Mouse (Mus musculus): ENCODE results near the gene Rpl36a.
A peak's percentile ranks its signal among the peaks of the same experiment; 100 is the strongest.
"Not testable (repeated sequence)": the region's sequence is repeated elsewhere in the genome, so short reads cannot be mapped to it uniquely, and the experiment has no call there.

Rpl36a gene

DNA sequence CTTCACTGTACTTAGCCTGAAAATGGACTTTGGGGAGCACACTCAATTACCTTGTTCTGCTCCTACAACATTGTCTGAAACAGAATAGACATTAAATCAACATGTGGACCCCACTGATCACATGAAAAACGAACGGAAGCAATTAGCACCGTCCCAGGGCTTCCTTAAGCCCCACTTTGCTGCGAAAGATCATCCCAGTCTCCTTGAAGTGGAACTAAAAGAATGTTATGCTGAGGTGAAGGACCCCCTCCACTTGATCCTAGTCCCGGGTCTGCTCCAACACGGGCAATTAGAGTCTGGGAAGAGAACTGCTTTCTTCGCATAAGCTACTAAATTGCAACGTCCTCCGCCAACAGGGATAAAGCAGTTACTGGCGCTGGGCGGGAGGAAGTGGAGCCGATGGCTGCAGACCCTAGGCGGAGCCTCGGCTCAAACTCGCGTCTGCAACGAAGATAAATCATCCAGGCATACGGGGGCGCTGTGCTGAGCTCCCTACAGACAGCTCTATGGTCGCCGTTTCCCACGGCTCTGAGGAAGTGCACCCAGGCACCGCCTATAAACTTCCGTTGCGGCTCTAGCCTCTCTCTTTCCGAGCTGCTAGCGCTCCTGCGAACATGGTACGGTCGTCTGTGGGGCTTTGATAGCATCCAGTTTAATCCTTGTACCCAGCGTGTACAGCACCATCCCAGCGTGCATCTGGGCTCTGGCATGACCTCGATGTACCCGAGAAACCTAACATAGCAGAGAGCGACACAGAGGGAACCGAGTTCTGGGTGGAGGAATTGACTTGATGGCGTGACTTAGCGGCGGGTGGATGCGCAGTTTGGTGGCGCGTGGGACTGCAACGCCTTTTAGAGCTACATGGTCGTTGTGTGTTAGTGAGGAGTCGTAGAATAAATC lies at the start of gene Rpl36a:
TSS of gene Rpl36a (plus strand) at position 552 of the 900 bp plus-strand sequence.
- peak; percentile 96 for DNase-seq

DNA sequence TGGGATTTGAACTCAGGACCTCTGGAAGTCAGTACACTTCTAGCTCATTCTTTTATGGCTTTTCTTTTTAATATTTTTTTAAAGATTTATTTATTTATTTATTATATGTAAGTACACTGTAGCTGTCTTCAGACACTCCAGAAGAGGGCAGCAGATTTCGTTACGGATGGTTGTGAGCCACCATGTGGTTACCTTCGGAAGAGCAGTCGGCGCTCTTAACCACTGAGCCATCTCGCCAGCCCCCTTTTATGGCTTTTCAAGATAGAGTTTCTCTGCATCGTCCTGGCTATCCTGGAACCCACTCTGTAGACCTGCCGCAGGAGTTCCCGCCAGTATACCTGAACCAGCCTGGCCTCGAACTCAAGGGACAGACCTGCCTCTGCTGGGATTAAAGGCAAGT lies 45.7 kb upstream of the Rpl36a start:
- DNase-seq: not testable (repeated sequence)

DNA sequence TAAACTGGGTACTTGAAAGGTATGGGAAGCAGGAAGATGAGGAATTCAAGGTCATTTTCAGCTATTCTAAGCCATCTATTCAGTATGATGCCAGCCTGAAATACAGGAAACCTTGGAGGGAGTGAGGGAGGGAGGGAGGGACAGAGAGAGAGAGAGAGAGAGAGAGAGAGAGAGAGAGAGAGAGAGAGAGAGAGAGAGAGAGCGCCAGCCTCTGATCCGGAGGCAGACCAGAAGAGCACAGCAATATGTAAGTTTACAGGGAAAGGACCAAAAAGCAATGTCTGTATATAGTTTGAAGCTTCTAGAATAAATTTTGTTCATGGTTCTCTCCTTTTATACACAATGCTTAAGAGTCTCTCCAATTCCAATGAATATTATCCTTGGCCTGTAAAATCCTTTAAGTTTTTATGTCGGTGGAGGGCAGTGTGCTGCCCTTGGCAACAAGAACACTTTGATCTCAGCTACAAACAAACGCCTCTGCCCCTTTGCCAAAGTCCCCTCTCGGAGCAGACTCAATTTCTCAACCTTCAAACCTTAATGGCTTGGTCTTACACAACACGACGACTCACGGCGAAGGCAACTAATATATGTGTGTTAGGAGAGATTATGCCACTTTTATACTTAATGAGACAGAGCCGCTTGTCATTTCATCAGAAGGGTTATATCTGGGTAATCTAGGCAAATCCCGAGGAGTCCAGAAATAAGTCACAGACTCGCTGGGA lies 44.9 kb upstream of the Rpl36a start:
- DNase-seq: peak; percentile 26

DNA sequence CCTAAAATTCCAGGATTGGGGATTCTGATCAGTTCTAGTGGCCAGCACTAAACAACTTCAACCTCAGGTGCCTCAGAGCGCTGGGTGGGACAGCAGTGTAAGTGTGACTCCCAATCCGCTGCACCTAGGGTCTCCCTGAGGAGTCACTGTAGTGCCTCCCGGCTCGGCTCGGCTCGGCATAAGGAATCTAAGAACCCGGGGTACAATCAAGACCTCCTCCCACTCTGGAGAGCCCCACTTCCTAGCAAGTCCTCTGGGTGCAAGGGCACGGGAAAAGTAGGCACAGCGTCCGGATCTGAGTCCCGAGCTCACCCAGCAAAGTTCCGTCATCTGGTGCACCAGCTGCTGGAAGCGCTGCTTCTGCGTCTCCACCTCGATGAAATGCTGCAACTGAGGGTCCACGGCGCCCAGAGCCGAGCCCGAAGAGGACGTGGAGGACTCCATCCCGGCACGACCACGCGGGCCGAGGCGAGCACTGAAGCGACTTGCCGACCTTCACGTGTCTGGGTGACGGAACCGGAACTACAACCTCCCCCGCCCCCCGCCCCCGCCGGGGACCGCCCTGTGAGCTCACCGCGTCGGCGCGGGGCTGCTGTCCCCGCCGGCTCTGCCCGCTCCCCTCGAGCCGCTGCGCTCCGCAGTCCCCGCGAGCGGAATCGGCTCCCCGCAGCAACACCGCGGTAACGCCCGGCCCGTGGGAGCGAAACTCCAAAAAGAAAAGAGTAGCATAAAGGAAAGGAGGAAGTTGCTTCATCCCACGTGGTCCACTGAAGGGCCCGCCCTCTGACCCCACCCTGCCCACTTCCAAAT lies 44.1 kb upstream of the Rpl36a start, which contains the start of gene Timm8a1:
TSS of gene Timm8a1 (minus strand) at position 721 of the 810 bp plus-strand sequence.
- peak; percentile 76 for DNase-seq

DNA sequence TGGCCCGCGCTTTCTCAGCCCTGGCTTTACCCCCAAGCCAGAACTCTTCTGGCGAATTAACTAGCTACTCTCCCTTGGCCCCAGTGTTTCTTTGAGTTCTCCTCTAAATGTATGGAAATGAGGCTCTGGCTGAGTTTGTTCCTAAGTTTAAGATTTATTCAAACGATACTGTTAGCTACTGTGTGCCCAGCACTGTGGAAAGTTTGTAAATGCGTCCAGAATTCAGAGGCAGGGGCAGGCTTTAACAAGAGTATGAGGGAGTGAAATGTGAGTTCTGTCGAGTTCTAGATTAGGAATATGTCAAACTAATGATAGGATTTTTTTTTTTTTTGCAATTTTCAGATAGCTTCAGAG lies 43.5 kb upstream of the Rpl36a start:
- no peak for DNase-seq

DNA sequence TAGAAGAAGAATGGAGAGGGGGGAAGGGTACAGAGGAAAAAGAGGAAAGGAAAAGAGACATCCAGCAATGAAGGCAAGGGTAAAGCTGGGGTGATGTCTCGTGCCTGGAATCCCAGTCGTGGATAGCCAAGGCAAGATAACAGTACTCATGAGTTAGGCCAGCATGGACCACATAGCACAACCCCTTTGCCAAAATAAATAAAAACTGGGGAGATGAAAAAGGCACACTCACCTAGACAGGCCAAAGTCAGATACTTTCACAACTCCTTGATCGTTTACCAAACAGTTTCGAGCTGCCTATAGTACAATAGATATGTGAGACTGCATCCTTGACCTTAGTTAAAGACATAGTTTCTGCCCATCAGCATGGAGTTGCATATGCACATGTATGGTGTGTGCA lies 38.1 kb upstream of the Rpl36a start:
- no peak for DNase-seq

DNA sequence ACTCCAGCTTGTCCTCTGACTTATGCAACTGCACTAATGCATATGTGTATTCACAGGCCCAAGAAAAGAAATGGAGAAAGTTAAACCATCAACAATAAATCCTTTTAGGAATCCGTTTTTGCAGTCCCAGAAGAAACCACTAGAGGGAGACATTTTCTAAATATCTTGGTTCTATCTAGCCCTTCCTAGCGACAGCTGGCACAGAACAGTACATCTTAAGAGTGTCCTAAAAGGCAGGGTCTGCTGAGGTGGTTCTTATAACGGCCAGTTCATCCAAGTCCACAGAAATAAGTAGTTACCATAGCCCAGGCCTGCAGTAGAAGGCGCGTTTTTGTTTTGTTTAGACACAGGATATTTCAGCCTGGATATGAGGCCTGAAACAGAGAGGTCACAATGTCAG lies 34.6 kb upstream of the Rpl36a start:
- peak; percentile 75 for DNase-seq

DNA sequence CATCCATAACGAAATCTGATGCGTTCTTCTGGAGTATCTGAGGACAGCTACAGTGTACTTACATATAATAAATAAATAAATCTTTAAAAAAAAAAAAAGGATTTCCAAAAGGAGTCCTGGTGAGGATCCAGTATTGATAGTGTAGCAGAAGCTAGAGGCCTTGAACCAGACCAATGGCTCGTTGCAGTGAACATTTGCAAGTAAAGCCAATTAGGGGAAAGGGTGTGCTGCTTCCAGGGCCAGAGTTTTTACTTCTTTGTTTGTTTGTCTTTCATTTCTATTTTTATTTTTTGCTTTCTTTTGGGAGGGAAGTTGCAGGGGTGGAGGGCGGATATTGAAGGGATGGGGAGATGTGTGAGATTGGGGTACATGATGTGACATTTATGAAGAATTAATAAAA lies 32.1 kb upstream of the Rpl36a start:
- no peak for DNase-seq

DNA sequence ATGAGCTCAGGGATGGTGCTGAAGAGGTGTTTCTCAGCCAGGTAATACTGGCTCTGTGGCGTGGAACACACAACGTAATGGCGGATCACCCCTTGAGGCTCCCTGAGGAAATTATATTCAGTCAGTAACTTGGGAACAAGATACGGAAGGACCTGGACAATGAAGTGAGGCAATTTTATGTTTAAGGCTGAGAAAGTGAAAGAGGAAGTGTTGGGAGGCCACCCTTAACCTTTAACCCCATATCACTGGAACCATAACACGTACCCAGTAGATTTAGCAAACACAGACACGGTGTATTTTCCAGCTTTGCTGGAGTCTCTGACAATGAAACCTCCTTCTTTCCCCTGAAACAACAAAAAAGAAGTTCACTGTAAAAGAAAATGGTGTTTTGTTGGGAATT lies 31.0 kb upstream of the Rpl36a start:
- no peak for DNase-seq

DNA sequence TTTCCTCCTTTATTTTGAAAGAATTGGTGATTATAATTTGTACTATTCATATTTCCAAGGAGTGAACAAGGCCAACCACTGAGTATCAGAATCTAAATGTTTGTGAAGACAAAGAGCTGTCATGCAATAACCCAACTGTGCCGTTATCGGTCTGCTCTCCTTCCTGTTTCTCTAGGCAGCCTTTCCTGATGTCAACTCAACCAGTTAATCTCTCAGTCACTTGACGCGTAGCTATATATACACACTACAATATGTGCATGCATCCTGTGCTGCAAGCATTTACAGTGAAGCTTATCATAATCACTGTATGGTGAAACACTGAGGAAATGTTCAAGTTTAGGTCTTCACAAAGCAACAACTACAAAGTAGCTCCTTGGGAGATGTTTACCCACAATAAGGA lies 21.1 kb upstream of the Rpl36a start:
- no peak for DNase-seq

DNA sequence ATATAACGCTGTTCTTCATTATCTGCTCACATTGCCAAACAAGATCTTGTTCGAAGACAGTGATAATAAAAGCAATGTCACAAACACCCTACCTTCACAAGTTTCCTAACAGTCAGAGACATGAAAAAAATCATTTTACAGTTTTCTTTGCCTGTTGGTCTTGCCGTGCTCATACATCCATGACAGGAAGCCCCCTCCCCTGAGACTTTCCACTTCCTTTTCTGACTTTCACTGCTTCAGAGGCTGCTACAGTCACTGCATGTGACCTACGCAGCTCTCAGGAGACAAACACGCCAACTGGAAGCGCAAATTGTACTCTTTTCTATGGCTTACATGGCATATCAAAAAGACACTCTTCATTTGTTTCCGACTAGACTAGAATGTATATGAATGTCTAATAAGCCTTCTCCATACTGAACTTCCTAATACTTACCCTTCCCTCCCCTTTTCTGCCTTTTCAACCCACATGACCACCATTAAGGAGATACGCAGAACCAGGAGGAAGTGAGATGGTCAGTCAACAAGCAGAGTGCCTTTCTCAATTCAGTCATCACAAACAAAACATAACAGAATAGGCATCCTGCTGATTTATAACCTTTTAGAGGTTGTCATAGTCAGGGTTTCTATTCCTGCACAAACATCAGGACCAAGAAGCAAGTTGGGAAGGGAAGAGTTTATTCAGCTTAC lies 18.8 kb upstream of the Rpl36a start:
- DNase-seq: no peak

DNA sequence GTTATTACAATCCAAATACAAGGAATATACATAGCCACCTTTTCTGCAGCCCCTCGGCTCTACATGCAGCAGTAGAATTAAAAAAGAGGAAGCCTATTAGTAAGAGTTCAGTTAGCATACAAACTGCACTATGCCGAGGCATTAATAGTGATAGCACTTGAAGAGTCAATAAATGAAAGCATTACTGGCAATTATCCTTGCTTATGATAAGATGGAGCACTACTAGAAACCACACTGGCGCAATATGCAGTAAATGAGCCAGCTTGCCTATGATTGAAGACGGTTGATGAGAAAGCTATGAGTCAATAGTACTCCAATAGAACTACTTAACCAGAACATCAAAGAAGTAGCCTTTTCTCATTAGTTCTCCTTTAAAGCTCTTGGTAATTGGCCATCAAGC lies 7.6 kb upstream of the Rpl36a start:
- no peak for DNase-seq

DNA sequence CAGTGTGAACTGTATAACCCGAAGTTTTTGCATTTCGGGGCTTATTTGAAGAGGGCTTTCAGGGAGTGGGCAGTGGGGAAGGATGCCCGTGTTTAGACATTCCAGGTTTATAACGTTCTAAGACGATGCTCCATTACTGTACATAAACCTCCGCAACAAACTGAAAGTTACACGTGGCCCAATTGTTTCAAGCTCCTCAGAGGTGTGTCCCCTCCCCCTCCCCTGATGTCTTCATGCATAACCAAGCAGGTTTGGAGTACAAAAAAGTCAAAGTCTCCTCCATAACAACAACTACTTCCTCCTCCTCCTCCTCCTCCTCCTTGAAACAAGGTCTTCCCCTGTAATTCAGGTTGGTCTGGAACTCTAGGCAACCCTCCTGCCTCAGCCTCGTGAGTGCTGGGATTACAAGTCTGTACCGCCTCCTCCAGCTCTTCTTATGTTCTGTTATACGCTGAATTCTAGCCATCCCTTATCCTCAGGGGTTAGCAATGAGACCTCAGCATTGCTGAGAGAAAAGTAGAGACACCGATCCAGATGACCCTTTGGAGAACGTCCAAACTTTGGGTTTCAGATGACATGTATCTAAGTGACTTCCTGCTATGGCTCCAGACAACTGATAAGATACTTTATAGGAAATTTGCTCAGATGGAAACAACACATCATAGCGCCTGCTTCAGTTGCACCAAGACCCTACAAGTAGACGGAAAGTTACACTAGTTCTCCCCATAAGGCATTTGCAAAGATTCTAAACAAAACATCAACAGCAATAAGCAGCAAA lies 4.7 kb upstream of the Rpl36a start:
- no peak for DNase-seq

DNA sequence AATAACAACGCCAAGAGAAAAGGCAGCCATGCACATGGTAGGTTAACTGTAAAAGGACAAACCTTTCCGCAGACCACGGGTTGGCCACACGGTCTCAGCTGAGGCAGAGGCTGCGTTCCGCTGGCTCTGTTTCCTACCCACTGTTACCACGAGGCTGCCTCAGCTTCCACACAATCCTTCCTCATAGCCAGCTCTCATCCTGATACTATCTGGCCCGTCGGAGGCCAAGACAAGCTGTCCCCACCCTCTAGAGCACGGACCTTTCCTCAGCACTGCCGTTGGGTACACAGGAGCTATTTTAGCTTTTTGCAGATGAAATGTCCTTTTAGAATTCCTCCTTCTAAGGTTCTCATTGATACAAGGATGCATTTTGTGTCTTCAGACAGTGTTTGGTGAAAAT lies 3.2 kb upstream of the Rpl36a start:
- no peak for DNase-seq

DNA sequence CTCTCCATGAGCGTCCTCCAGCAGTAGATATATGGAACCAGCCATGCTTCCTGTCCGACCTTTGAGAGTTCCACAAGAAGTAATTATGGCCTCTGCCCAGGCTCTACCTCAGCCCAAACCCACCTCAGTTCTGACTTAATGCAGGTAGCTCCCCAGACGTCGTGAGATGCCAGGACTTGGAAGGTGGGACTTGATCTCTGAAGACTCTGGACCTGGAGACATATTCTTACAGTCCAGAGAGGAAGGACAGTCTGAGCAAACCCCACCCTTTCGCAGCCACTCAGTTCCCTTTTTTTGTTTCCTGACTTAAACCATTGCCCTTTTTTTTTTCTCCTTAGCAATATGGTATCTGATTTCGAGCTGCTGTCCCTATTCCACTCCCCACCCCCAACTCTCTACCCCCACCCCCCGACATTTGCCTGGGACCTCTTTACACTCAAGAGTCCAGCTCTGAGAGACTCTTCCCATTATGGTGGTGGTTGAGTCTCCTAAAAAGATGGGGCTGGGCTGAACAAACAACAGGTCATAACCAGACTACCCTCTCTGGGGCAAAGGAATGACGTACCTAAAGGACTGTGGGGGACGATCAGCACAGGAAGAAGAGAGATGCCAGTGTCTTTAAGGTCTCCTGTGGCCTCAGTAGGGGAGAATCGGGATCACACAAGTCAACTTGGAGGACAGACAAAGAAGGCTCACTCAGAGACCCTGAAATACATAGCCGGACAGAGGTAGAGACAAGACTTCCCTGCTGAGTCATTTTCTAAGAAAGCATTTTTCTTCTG lies 2.4 kb upstream of the Rpl36a start, which contains the start of gene Btk:
TSS of gene Btk (minus strand) at position 683 of the 782 bp plus-strand sequence.
- no peak for DNase-seq

DNA sequence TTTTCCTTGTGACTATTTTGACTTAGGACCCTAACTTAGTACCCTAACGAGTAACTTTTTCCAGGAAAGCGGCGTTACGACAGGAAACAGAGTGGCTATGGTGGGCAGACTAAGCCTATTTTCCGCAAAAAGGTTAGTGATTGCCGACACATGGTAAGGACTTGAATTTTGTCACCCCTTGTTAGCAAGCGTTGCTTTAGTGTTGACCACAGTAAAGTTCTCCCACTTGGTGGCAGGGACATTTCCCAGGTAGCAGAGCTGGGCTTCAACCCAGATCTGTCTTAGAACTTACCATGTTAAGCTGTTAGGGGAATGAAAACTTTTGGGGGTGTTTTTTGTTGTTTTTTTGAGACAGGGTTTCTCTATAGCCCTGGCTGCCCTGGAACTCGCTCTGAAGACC lies 993 bp downstream of the Rpl36a start:
- no peak for DNase-seq

DNA sequence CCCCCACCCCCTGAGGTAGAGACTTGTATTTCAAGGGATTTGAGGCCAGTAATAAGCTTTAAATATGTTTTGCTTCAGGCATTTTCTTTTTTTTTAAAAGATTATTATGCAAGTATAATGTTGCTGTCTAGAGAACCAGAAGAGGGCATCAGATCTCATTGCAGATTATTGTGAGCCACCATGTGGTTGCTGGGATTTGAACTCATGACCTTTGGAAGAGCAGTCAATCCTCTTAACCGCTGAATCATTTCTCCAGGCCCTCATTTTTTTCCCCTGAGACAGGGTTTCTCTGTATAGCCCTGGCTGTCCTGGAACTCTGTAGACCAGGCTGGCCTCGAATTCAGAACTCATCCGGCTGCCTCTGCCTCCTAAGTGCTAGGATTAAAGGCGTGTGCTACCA lies 2.8 kb downstream of the Rpl36a start:
- DNase-seq: no peak

DNA sequence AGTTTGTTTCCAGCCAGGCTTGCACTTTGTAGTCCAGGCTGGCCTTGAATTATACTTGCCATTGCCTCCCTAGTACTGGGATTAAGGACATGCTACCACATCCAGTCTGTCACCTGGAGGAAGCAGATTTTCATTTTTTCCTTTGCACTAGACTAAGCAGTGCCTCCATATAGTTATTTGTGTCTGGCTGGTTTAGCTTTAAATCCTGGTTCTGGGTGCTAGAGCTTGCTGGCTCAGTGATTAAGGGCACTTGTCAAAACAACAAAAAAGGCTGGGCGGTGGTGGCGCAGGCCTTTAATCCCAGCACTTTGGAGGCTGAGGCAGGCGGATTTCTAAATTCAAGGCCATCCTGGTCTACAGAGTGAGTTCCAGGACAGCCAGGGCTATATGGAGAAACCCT lies 3.5 kb downstream of the Rpl36a start:
- DNase-seq: no peak

DNA sequence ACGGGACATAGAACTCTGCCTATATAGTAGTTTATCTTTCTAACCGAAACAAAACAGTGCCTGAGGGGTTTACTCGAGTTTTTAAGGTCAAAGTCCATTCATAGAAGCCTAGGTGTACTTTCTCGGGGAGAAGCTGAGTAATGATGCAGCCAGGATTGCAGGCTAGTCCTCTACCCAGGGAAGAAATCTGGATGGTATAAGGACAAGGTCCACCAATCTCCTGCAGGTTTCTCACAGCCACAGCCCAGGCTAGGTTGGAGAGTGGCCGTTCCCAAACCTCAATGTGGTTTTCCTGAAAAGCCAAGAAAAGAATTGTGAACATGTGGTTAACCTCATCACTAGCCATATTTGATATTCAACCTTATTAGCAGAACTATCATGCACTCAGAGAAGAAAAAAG lies 4.4 kb downstream of the Rpl36a start:
- no peak for DNase-seq

DNA sequence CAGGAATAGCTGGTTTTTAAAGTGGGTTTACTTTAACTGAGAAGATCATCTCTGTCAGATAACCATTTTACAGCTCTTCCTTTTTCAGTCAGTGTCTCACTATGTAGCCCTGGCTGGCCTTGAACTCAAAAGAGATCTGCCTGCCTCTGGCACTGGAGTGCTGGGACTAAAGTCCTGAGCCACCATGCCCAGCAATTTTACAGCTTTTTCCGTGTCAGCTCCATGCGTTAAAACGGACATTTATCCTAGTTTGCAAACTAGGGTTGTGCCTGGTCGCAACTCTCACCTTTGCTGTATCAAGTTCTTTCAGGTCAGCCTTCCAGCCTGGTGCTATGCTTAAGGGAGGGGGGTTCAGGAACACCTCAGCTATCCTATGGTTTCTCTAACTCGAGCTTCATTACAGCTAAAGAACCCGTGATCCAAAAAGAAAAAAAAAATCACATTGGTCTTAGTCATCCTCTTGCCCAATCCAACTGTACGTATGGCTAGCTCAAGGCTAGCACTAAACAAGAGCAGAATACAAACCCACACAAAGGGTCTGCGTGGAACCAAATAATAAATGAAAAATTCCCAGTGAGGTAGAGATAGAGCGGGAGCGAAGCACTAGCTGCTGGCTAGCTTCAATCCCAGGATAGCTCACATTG lies 14.6 kb downstream of the Rpl36a start:
- DNase-seq: no peak
